Mouse (Mus musculus) gastrocnemius, adult 8-10 months (tissue): ENCODE measurements around the gene Lim2. TPM values are rescaled to one million over a fixed set of nuclear protein-coding genes. Genes with fewer than 3 reads are reported as not detected.
A peak's percentile ranks its signal among the peaks of the same experiment; 100 is the strongest.
"Not testable (repeated sequence)": the region's sequence is repeated elsewhere in the genome, so short reads cannot be mapped to it uniquely, and the experiment has no call there.

Source experiments
- DNase-seq, 2 experiments: peaks; one replicate each; pipeline ENCODE4 v3.0.0; 2022; ENCODE audit warnings: low spot score in 2 of 2
- total RNA-seq, 4 experiments: library from RNA; stranded (reverse); gene quantifications; 2 replicates each; pipeline ENCODE4 v1.2.4; 2022

Gene Lim2
- total RNA-seq, result not detected

GRCm38 (mm10) chr7:43427406-43427805 lies at the start of gene Lim2:
Gene Lim2, plus strand, starts transcription at chr7:43427670.
- no peak for DNase-seq

GRCm38 (mm10) chr7:43378226-43378625 lies 49.2 kb upstream of the Lim2 start:
- no peak for DNase-seq

GRCm38 (mm10) chr7:43392349-43393121 lies 34.9 kb upstream of the Lim2 start:
- no peak for DNase-seq

- no peak for DNase-seq
Observed at GRCm38 (mm10) chr7:43399501-43399900, 28.0 kb upstream of the Lim2 start.

GRCm38 (mm10) chr7:43402718-43403117 lies 24.8 kb upstream of the Lim2 start:
- no peak for DNase-seq

GRCm38 (mm10) chr7:43407573-43407972 lies 19.9 kb upstream of the Lim2 start:
- no peak for DNase-seq

GRCm38 (mm10) chr7:43408131-43408553 lies 19.3 kb upstream of the Lim2 start, which contains the start of gene Siglecg:
Gene Siglecg, plus strand, starts transcription at chr7:43408204.
- DNase-seq, result no peak

- no peak for DNase-seq
Observed at GRCm38 (mm10) chr7:43409084-43409483, 18.4 kb upstream of the Lim2 start.

GRCm38 (mm10) chr7:43411724-43412123 lies 15.7 kb upstream of the Lim2 start:
- DNase-seq, result not testable (repeated sequence)

- no peak for DNase-seq
Observed at GRCm38 (mm10) chr7:43417298-43417697, 10.2 kb upstream of the Lim2 start.

GRCm38 (mm10) chr7:43422995-43423617 lies 4.4 kb upstream of the Lim2 start:
- peak; percentile 62 to 71 for DNase-seq

GRCm38 (mm10) chr7:43423991-43424625 lies 3.4 kb upstream of the Lim2 start:
- DNase-seq, result no peak

- DNase-seq, result no peak
Observed at GRCm38 (mm10) chr7:43429500-43429899, 2.0 kb downstream of the Lim2 start.

- DNase-seq, result no peak
Observed at GRCm38 (mm10) chr7:43432891-43433290, 5.4 kb downstream of the Lim2 start.

- no peak for DNase-seq
Observed at GRCm38 (mm10) chr7:43434676-43435075, 7.2 kb downstream of the Lim2 start.

GRCm38 (mm10) chr7:43436341-43437255 lies 9.1 kb downstream of the Lim2 start, which contains the start of gene Nkg7:
Gene Nkg7, plus strand, starts transcription at chr7:43437073.
- no peak for DNase-seq

- DNase-seq, result no peak
Observed at GRCm38 (mm10) chr7:43438611-43439010, 11.1 kb downstream of the Lim2 start.

- no peak for DNase-seq
Observed at GRCm38 (mm10) chr7:43440482-43440881, 13.0 kb downstream of the Lim2 start, which contains the start of gene Cldnd2. Gene Cldnd2, plus strand, starts transcription at chr7:43440782.

GRCm38 (mm10) chr7:43441071-43441470 lies 13.6 kb downstream of the Lim2 start:
- DNase-seq, result no peak

- no peak for DNase-seq
Observed at GRCm38 (mm10) chr7:43442684-43443083, 15.2 kb downstream of the Lim2 start.
